Mouse (Mus musculus) kidney, postnatal 0 days (tissue): ENCODE measurements around the gene Gm10392. TPM values are rescaled to one million over a fixed set of nuclear protein-coding genes. Genes with fewer than 3 reads are reported as not detected.
A peak's percentile ranks its signal among the peaks of the same experiment; 100 is the strongest.

Source experiments
- ATAC-seq: fragments of 200-750 bp; cut with Nextera tagmentation; replicated peaks from 2 replicates; pipeline ENCODE4 v1.8.0; 2017; ENCODE audit warnings: low read depth, moderate number of reproducible peaks, moderate TSS enrichment, moderate library complexity; ENCODE audit not compliant: low FRiP score
- DNase-seq: peaks from one replicate; pipeline ENCODE4 v3.0.0-alpha.2; 2016; ENCODE audit warnings: low spot score
- H3K27ac ChIP-seq: fragments of 300-500 bp; sonication (generic); 2 replicates; pipeline ENCODE4 v1.5.1; 2014; ENCODE audit warnings: mild to moderate bottlenecking
- H3K27me3 ChIP-seq: fragments of 300-500 bp; sonication (generic); 2 replicates; pipeline ENCODE4 v1.6.1; 2014; ENCODE audit warnings: low read length, mixed read lengths; ENCODE audit not compliant: insufficient read depth
- H3K36me3 ChIP-seq: fragments of 300-500 bp; sonication (generic); 2 replicates; pipeline ENCODE4 v1.6.1; 2014; ENCODE audit warnings: low read length, mixed read lengths; ENCODE audit not compliant: insufficient read depth
- H3K4me1 ChIP-seq: fragments of 300-500 bp; sonication (generic); replicated peaks from 2 replicates; pipeline ENCODE4 v1.6.1; 2014; ENCODE audit warnings: antibody characterized with exemption, low read length, mixed read lengths; ENCODE audit not compliant: insufficient read depth
- H3K4me2 ChIP-seq: fragments of 300-500 bp; sonication (generic); 2 replicates; pipeline ENCODE4 v1.6.1; 2014; ENCODE audit warnings: mild to moderate bottlenecking, low read length, moderate library complexity, mixed read lengths
- H3K4me3 ChIP-seq: fragments of 300-500 bp; sonication (generic); replicated peaks from 2 replicates; pipeline ENCODE4 v1.5.1; 2014; ENCODE audit warnings: low read depth, low read length
- H3K9ac ChIP-seq: fragments of 300-500 bp; sonication (generic); 2 replicates; pipeline ENCODE4 v1.6.1; 2014; ENCODE audit warnings: low read depth, low read length
- H3K9me3 ChIP-seq: fragments of 300-500 bp; sonication (generic); replicated peaks from 2 replicates; pipeline ENCODE4 v1.6.1; 2016; ENCODE audit warnings: low read length, inconsistent platforms, mixed read lengths
- CTCF ChIP-seq: IDR thresholded peaks from 2 replicates; pipeline ENCODE4 v1.5.1; 2016; ENCODE audit warnings: antibody characterized with exemption, low read depth, mild to moderate bottlenecking, moderate library complexity
- WGBS: fragments of 180-500 bp; shearing (Covaris S2); extraction: QIAGEN DNeasy Blood & Tissue Kit; methylation state at CpG from one replicate; pipeline ENCODE4 v1.1.7; 2014; 5-methylcytosine and 5-hydroxymethylcytosine counted together
- polyA plus RNA-seq: library from polyadenylated mRNA; unstranded; fragments of >200 nt; fragmentation: Nextera tagmentation; extraction: Ambion mirVana; gene quantifications from 2 replicates; pipeline ENCODE4 v1.2.1, GENCODE M21; 2015

Gm10392 gene
- polyA plus RNA-seq, 1 experiment from 2014 or later, result not detected

- ATAC-seq, result peak; percentile 27
- peak; percentile 55 for DNase-seq
Measured at GRCm38 (mm10) chr11:77493512-77494343, 25.3 kb downstream of the Gm10392 start, which contains the start of gene Git1. Git1 (plus strand) TSS chr11:77493562.

GRCm38 (mm10) chr11:77492911-77493332, 26.1 kb downstream of the Gm10392 start:
- WGBS, result under 1% methylated on average over 25 of the region's 32 CpGs
- Histone ChIP-seq H3K4me2 (peak overlapping the region; percentile 95), H3K4me1 (peaks cover 52% of the 10 kb centered on the region), H3K27ac (peak overlapping the region; percentile 95), H3K4me3 (peak overlapping the region; percentile 91), H3K9me3 (no peaks in the 10 kb centered on the region), H3K9ac (peak overlapping the region; percentile 95), H3K27me3 (no peaks in the 10 kb centered on the region), H3K36me3 (no peaks in the 10 kb centered on the region)
- peak; percentile 96 for DNase-seq
- ATAC-seq, result peak; percentile 69
- peak; percentile 32; the same call in 1 of the 2 replicates for TF ChIP-seq CTCF

More at GRCm38 (mm10) chr11:77493512-77494343, 25.3 kb downstream of the Gm10392 start, which contains the start of gene Git1:
- H3K9me3 ChIP-seq, result no peaks in the 10 kb centered on the region
- H3K36me3 ChIP-seq, result no peaks in the 10 kb centered on the region
- peaks cover 54% of the 10 kb centered on the region for H3K4me1 ChIP-seq
- peak within 1 kb of the TSS; percentile 95 for H3K4me2 ChIP-seq
- H3K27ac ChIP-seq, result peak within 1 kb of the TSS; percentile 95
- H3K9ac ChIP-seq, result peak within 1 kb of the TSS; percentile 95
- no peaks in the 10 kb centered on the region for H3K27me3 ChIP-seq
- 1% methylated on average over 27 of the region's 74 CpGs for WGBS
- peak within 1 kb of the TSS; percentile 91 for H3K4me3 ChIP-seq
- 0 out of 2 replicates have a peak, but pooled peaks have one; percentile 5 for TF ChIP-seq CTCF

DNA sequence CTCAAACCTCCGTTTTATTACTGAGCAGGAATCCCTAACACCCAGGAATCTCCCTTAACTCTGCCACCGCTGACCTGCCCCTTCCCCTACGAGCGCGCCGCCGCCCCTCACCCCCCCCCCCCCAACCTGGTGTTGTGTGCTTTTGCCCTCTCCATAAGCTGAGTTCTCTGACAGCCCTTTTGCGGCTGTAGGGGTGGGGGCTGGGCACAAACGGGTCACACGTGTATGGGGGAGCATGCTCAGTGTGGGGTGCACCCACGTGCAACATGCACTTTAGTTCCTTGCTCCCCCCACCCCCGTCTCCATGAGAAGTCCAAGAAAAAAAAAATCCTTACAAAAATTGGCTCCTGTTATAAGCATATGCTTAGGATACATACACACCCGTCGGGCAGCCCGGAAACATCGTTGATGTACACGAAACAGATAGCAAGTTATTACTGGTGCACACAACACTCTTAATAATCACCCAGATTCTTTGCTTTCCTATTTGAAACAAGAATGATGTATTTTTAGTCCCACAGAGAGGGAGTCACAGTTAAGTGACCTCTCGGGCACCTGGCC, 26.6 kb downstream of the Gm10392 start:
- no peak for ATAC-seq
- no peak for TF ChIP-seq CTCF
- peak overlapping the region; percentile 95 for H3K4me2 ChIP-seq

GRCm38 (mm10) chr11:77491502-77492291, 27.3 kb downstream of the Gm10392 start:
- under 1% methylated on average over 23 of the region's 23 CpGs for WGBS
- Histone ChIP-seq H3K9me3 (no peaks in the 10 kb centered on the region), H3K4me2 (peak overlapping the region; percentile 95), H3K36me3 (no peaks in the 10 kb centered on the region), H3K27ac (peak overlapping the region; percentile 95), H3K4me3 (peak overlapping the region; percentile 91), H3K27me3 (no peaks in the 10 kb centered on the region), H3K9ac (peak overlapping the region; percentile 20; the same call in 1 of the 2 replicates), H3K4me1 (peaks cover 43% of the 10 kb centered on the region)
- no peak for TF ChIP-seq CTCF
- DNase-seq (peak; percentile 88), ATAC-seq (no peak; the same call in 1 of the 2 replicates)

More for the DNA sequence above, 26.6 kb downstream of the Gm10392 start:
- Histone ChIP-seq H3K27me3 (no peaks in the 10 kb centered on the region), H3K27ac (peak overlapping the region; percentile 95), H3K9ac (peak overlapping the region; percentile 95; the same call in 1 of the 2 replicates), H3K4me1 (peaks cover 49% of the 10 kb centered on the region), H3K36me3 (no peaks in the 10 kb centered on the region), H3K4me3 (peak overlapping the region; percentile 91), H3K9me3 (no peaks in the 10 kb centered on the region)
- 0% methylated on average over 18 of the region's 18 CpGs for WGBS
- DNase-seq, result peak; percentile 38

DNA sequence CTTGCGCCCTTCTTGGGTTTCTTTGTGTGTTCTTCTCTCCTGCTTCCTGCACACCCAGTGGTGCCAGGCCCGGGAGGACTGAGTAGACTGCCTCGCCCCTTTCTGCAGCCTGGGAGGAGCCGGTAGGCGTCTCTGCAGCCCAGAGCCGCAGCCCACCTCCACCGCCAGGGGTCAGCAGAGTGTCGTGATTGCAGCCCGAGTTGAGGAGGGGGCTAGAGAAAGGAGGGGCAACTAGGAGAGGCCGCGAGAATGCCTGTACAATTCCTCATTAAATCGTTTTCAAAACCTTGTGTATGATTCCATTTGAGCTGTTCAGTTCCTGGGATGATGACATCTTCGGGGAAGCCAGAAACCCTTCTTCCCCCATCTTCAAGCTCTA, 27.9 kb downstream of the Gm10392 start:
- Histone ChIP-seq H3K27ac (peak overlapping the region; percentile 95), H3K27me3 (no peaks in the 10 kb centered on the region), H3K4me2 (peak overlapping the region; percentile 95), H3K36me3 (no peaks in the 10 kb centered on the region), H3K9me3 (no peaks in the 10 kb centered on the region), H3K4me1 (peaks cover 43% of the 10 kb centered on the region), H3K4me3 (peak overlapping the region; percentile 91), H3K9ac (no peak overlapping the region; the same call in 1 of the 2 replicates)
- peak; percentile 48 for ATAC-seq
- WGBS, result 0% methylated on average over 13 of the region's 13 CpGs
- peak; percentile 96 for DNase-seq
- TF ChIP-seq CTCF, result peak; percentile 99
